Mouse (Mus musculus): ENCODE data around the gene Insl5. TPM values are rescaled to one million over a fixed set of nuclear protein-coding genes. Genes with fewer than 3 reads are reported as not detected.

The Insl5 gene
- polyA plus RNA-seq, 1 experiment from 2014 or later, result not detected

DNA sequence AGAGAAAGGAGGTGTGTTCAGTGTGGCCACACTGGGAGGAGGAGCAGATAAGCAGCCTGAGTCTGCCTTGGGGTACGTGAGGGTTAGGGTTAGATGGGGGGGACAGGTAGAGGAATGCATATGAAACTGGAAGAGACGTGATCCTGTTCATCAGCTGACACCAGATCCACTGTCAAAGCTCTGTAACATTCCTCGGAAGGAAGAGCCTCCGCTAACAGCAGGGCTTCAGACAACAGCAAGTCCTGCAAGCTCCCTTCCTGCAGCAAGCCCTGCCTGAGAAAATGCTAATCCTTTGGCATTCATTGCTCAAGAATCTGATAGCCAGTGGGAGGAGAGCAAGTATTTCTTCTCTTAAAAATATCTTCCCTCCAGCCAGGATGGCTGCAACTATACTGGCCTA is 13.2 kb downstream of the Insl5 start:
- Histone ChIP-seq H3K4me3 (no peak overlapping the region), H3K27ac (no peak overlapping the region), H3K9me3 (replicated peaks) (no peaks in the 10 kb centered on the region), H3K36me3 (no peaks in the 10 kb centered on the region), H3K4me2 (no peak overlapping the region), H3K4me1 (peaks cover 3% of the 10 kb centered on the region; the same call in 1 of the 2 replicates), H3K9ac (no peak overlapping the region), H3K27me3 (replicated peaks) (no peaks in the 10 kb centered on the region)
- no peak for ATAC-seq
- 27% methylated on average over 4 of the region's 4 CpGs for WGBS (ENCODE audit: insufficient replicate concordance)

DNA sequence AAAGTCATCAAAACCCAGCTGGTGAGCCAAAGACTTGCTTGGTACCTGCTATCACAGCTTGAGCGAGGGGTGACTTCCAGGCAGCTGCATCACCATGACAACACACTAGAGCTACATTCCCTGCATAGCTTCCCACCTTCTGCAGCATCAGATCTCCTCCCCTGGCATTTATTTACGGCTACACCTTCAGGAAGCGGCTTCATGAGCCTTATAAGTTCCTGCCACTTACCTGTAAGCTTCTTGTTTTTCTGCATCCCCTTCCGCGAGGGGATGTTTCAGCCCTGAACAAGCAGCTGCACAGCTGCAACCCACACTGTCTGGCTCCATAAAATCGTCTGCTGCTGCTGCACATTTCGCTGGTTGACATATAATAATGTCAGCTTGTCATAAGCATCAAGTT is 14.8 kb downstream of the Insl5 start:
- Histone ChIP-seq H3K9me3 (replicated peaks) (no peaks in the 10 kb centered on the region), H3K9ac (no peak overlapping the region), H3K27ac (no peak overlapping the region), H3K4me2 (no peak overlapping the region), H3K36me3 (no peaks in the 10 kb centered on the region), H3K4me1 (peaks cover 3% of the 10 kb centered on the region; the same call in 1 of the 2 replicates), H3K4me3 (no peak overlapping the region), H3K27me3 (replicated peaks) (no peaks in the 10 kb centered on the region)
- 51% methylated on average over 7 of the region's 7 CpGs for WGBS (ENCODE audit: insufficient replicate concordance)
- no peak for ATAC-seq

DNA sequence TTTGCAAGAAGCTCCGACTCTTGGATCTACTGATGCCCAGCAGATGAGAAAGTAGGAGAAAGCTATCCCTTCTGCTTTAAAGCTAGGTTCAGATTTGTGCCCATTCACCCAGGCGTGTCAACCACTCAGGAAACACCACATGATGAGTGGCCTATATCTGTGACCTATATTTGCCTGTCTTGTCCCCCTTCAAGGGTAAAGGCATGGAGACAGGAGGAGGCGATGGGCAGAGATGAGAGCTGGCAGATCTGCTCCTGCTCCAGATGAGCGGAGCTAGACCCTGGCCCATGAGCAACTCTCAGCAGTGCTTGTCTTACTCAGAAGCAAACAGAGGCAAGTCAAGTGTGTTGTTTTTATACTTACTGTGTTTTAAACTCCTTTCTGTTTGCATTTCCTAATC is 15.9 kb downstream of the Insl5 start:
- WGBS (ENCODE audit: insufficient replicate concordance), result 66% methylated on average over 4 of the region's 4 CpGs

GRCm38 (mm10) chr4:103006943-103007418 is 19.7 kb downstream of the Insl5 start:
- Histone ChIP-seq H3K9me3 (replicated peaks) (no peaks in the 10 kb centered on the region), H3K27ac (no peak overlapping the region), H3K4me2 (no peak overlapping the region), H3K27me3 (replicated peaks) (no peaks in the 10 kb centered on the region), H3K4me1 (no peaks in the 10 kb centered on the region), H3K4me3 (no peak overlapping the region), H3K36me3 (no peaks in the 10 kb centered on the region), H3K9ac (no peak overlapping the region)
- WGBS (ENCODE audit: insufficient replicate concordance), result 53% methylated on average over 4 of the region's 4 CpGs
- no peak for ATAC-seq

More for the DNA sequence above, 15.9 kb downstream of the Insl5 start:
- Histone ChIP-seq H3K4me2 (no peak overlapping the region), H3K4me3 (no peak overlapping the region), H3K27me3 (replicated peaks) (no peaks in the 10 kb centered on the region), H3K36me3 (no peaks in the 10 kb centered on the region), H3K27ac (no peak overlapping the region), H3K9me3 (replicated peaks) (no peaks in the 10 kb centered on the region), H3K4me1 (peaks cover 3% of the 10 kb centered on the region; the same call in 1 of the 2 replicates), H3K9ac (no peak overlapping the region)
- ATAC-seq, result no peak

DNA sequence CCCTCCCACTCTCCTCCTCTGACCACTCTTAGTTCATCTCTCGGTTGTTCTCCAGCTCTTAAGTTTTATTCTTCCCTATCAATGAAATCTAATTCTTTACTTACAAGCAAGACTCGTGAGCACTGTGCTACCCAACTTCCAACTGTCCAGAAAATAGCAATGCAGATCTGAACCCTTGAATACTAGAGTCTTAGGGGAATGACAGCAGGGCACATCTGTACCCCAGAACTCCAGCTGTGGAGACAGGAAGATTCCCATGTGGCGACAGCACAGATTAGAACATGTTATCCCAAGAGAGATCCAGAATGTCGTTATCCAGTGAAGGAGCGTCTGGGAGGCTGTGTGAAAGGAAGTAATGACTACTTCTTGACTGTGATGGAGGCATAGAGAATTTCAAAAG is 20.4 kb downstream of the Insl5 start:
- H3K27me3 ChIP-seq (replicated peaks), result no peaks in the 10 kb centered on the region
- no peaks in the 10 kb centered on the region for H3K4me1 ChIP-seq
- no peak overlapping the region for H3K4me2 ChIP-seq
- H3K27ac ChIP-seq, result no peak overlapping the region
- H3K36me3 ChIP-seq, result no peaks in the 10 kb centered on the region
- H3K9me3 ChIP-seq (replicated peaks), result no peaks in the 10 kb centered on the region
- H3K4me3 ChIP-seq, result no peak overlapping the region
- no peak overlapping the region for H3K9ac ChIP-seq
- 62% methylated on average over 5 of the region's 5 CpGs for WGBS (ENCODE audit: insufficient replicate concordance)
- no peak for ATAC-seq

DNA sequence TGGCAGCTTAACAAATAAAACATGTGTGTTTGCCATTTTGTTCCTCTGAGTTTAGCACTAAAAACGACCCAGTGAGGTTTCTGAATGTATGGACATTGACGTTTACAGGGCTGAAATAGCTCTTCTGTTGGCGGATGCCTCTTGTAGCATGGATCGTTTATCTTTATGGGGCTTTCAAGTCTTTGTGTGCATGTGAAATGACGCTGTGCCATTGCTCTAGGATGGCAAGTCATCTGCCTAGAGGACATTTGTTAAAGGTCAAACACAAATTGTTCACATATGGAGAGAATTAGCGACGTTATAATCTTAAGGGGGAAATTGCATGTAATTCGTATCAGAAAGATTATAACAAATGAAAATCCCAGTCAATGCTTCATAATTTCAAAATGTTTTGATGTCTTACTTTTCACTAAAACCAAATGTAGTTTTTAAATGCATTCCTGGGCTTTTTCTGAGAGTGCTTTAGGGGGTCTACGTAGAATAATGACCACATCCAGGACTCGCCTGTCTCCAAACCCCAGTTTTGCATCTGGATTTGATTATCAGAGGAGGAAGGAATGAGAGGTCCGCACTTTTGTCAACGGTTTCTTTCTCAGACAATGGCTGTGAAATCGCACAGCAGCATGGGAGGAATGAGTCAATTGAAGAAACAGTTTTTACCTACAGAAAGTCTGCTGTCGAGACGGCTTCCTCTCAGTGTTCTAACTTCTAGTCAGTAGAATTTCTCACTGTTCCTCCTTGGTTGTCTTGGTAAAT is 21.3 kb downstream of the Insl5 start:
- WGBS (ENCODE audit: insufficient replicate concordance), result 69% methylated on average over 15 of the region's 15 CpGs
- Histone ChIP-seq H3K36me3 (no peaks in the 10 kb centered on the region), H3K27ac (no peak overlapping the region), H3K27me3 (replicated peaks) (no peaks in the 10 kb centered on the region), H3K4me1 (no peaks in the 10 kb centered on the region), H3K4me2 (no peak overlapping the region), H3K9me3 (replicated peaks) (no peaks in the 10 kb centered on the region), H3K4me3 (no peak overlapping the region), H3K9ac (no peak overlapping the region)
- no peak for ATAC-seq

- no peaks in the 10 kb centered on the region for H3K4me1 ChIP-seq
- no peak overlapping the region for H3K4me2 ChIP-seq
- ATAC-seq, result no peak
- no peak overlapping the region for H3K27ac ChIP-seq
- H3K36me3 ChIP-seq, result no peaks in the 10 kb centered on the region
- H3K27me3 ChIP-seq (replicated peaks), result no peaks in the 10 kb centered on the region
- 78% methylated on average over 4 of the region's 4 CpGs for WGBS (ENCODE audit: insufficient replicate concordance)
- H3K9ac ChIP-seq, result no peak overlapping the region
- H3K9me3 ChIP-seq (replicated peaks), result no peaks in the 10 kb centered on the region
- H3K4me3 ChIP-seq, result no peak overlapping the region
Observed at GRCm38 (mm10) chr4:103004681-103005080, 22.0 kb downstream of the Insl5 start.

DNA sequence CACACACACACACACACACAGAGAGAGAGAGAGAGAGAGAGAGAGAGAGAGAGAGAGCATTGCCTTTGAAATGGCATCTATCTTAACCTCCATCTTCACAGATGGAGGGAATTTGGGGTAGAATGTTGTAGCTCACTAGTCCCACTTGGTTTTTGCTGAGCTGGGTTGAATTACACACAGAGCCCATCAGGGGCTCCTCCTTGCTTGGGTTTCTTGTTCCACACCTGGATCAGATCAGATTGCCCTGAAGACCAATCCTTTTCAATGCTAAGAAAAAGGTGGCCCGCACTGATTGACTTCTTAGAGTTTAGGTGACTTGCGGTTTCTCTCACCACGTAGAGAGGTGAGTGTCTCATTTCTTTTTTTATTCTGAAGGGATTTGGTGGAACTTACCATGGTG is 35.0 kb downstream of the Insl5 start:
- no peak overlapping the region for H3K9ac ChIP-seq
- no peaks in the 10 kb centered on the region for H3K36me3 ChIP-seq
- WGBS (ENCODE audit: insufficient replicate concordance), result 75% methylated on average over 3 of the region's 3 CpGs
- H3K27ac ChIP-seq, result no peak overlapping the region
- H3K9me3 ChIP-seq (replicated peaks), result no peaks in the 10 kb centered on the region
- no peaks in the 10 kb centered on the region for H3K4me1 ChIP-seq
- ATAC-seq, result no peak
- H3K27me3 ChIP-seq (replicated peaks), result no peaks in the 10 kb centered on the region
- no peak overlapping the region for H3K4me2 ChIP-seq
- H3K4me3 ChIP-seq, result no peak overlapping the region

DNA sequence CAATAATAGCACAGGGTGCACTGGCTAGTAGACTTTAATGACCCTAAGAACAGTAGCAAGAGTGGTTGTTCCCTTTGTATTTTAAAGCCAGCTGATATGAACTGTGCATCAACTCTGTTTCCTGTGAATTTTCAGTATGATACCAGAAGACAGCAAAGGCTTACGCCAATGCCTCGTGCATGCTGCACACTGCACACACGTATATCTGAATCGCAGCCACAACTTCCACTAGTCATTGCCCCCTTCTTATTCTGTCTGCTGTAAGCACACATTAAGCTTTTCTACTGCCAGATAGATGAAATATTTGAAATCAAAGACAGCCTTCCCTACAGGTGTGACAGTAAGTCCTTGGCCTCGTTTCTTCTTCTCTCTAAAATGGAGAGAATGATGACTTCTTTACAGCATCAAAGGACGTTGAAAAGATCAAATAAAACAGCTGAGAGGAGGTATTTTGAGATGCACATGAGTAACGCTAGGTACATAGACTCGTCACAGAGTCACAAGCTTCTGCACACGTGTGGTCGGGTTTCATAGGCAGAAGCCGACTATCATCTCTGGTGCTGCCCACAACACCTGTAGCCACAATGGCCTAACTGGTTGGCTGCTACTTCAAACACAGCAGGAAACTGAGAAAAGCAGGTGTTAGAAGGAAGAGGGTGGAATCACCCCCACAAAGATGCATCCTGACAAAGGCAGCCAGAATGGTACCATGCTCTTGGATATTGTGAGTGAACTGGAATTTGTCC is 35.9 kb downstream of the Insl5 start:
- Histone ChIP-seq H3K36me3 (no peaks in the 10 kb centered on the region), H3K9me3 (replicated peaks) (no peaks in the 10 kb centered on the region), H3K4me1 (no peaks in the 10 kb centered on the region), H3K27ac (no peak overlapping the region), H3K9ac (no peak overlapping the region), H3K4me2 (no peak overlapping the region), H3K4me3 (no peak overlapping the region), H3K27me3 (replicated peaks) (no peaks in the 10 kb centered on the region)
- ATAC-seq, result no peak
- 67% methylated on average over 11 of the region's 11 CpGs for WGBS (ENCODE audit: insufficient replicate concordance)

DNA sequence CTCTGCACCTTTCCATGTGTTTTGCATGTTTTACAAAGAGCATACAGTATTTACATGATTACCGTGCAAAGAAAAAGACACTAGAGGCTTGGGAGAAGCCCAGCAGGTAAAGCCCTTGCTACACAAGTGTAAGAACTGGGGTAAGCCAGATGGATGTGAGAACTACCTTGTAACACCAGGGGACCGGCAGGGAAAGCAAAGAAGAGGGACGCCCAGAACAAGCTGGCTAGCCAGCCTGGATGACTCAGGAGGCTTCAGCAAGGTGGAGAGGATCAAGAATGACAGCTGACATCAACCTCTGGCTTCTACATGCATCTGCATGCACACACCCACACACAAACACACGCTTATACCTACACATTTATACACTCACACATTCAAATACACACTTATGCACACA is 36.6 kb downstream of the Insl5 start:
- no peaks in the 10 kb centered on the region for H3K36me3 ChIP-seq
- H3K4me2 ChIP-seq, result no peak overlapping the region
- ATAC-seq, result no peak
- H3K9me3 ChIP-seq (replicated peaks), result no peaks in the 10 kb centered on the region
- H3K27me3 ChIP-seq (replicated peaks), result no peaks in the 10 kb centered on the region
- no peak overlapping the region for H3K4me3 ChIP-seq
- no peak overlapping the region for H3K9ac ChIP-seq
- no peak overlapping the region for H3K27ac ChIP-seq
- no peaks in the 10 kb centered on the region for H3K4me1 ChIP-seq
- WGBS (ENCODE audit: insufficient replicate concordance), result 69% methylated on average over 4 of the region's 4 CpGs

- Histone ChIP-seq H3K27me3 (replicated peaks) (no peaks in the 10 kb centered on the region), H3K4me1 (no peaks in the 10 kb centered on the region), H3K9ac (no peak overlapping the region), H3K36me3 (no peaks in the 10 kb centered on the region), H3K4me2 (no peak overlapping the region), H3K9me3 (replicated peaks) (no peaks in the 10 kb centered on the region), H3K27ac (no peak overlapping the region), H3K4me3 (no peak overlapping the region)
- WGBS (ENCODE audit: insufficient replicate concordance), result 65% methylated on average over 5 of the region's 5 CpGs
- ATAC-seq, result no peak
Observed at GRCm38 (mm10) chr4:102989391-102989790, 37.3 kb downstream of the Insl5 start.

DNA sequence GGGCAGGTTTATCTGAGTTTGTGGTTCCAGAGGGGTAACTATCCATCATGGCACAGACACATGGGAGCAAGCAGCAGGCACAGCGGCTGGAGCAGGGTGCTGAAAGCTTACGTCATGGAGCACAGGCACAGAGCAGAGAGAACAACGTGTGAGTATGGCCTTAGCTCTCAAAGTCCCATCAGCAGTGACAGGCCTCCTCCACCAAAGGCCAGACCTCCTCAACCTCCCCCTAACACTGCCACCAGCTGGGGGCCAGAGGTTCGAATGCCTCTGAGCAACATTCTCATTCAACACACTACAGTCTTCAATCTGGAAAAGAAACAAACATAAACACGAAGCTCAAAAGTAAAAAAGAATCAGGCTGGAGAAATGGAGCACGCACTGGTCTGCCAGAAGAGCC is 38.1 kb downstream of the Insl5 start:
- Histone ChIP-seq H3K4me3 (no peak overlapping the region), H3K36me3 (no peaks in the 10 kb centered on the region), H3K9me3 (replicated peaks) (no peaks in the 10 kb centered on the region), H3K4me2 (no peak overlapping the region), H3K4me1 (no peaks in the 10 kb centered on the region), H3K27me3 (replicated peaks) (no peaks in the 10 kb centered on the region; the same call in 1 of the 2 replicates), H3K9ac (no peak overlapping the region), H3K27ac (no peak overlapping the region)
- WGBS (ENCODE audit: insufficient replicate concordance), result 66% methylated on average over 6 of the region's 6 CpGs
- no peak for ATAC-seq

Measured in liver, embryonic 12.5 days (tissue).